Mouse (Mus musculus) spleen, postnatal 36 days (tissue): Measurements from ENCODE around the gene Tm4sf19.

Experiments used
- DNase-seq, 2 experiments: peaks; one replicate each; pipeline ENCODE4 v3.0.0; 2022; ENCODE audit warnings: low spot score in 2 of 2, mixed read lengths in 1 of 2

Tm4sf19 gene

GRCm38 (mm10) chr16:32400267-32400666 is at the start of gene Tm4sf19:
Gene Tm4sf19, plus strand, starts transcription at chr16:32400506.
- DNase-seq: no peak

DNA sequence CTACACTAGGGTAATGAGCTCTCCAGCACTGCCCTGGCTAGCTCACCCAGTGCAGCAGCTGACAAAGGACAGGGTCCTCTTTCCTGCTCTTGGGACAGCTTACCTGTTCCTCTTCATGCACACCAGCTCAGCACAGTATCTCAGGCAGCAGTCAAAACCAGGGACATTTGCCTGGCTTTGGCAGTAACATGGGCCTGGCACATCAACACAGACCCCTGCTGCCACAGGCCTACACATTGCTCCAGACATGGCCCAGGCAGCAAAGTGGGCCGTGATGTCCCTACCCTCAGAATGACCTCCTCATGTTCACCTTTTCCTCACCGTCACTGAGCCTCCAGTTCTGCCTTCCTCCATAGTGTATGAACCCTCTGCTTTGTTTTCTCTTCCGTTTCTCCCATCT is 49.5 kb upstream of the Tm4sf19 start:
- no peak for DNase-seq

DNA sequence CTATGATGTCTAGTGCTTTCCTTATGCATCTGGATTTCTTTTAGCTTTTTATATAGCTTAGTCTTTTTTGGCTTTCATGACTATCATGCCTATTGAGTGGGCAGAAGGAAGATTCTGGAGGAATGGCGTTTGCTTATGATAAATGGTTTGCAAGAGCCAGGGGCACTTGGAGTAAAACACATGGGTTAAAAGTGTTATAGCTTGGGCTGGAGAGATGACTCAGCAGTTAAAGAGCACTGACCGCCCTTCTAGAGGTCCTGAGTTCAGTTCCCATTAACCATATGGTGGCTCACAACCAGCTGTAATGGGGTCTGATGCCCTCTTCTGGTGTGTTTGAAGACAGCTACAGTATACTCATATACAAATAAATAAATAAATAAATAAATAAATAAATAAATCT is 36.8 kb upstream of the Tm4sf19 start:
- DNase-seq: no peak

GRCm38 (mm10) chr16:32371351-32371750 is 29.0 kb upstream of the Tm4sf19 start:
- DNase-seq: peak; percentile 5 to 24

DNA sequence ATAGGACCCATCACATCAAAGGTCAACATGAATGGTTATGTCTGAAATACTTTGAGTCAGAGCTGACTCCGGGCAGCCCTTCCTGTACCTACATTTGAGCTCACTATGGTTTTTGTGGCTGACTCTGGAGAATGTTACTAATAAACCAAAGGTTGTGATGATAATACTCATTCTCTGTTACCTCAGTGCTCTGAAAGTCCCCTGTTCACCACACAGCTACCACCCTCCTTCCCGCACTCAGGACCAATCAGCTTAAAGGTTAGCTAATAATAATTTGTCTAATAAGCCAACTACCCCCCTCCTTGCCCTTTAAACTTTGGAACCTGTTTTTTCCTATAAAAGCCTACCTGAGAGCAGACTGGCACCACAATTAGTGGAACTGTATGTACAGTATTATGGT is 20.7 kb upstream of the Tm4sf19 start:
- DNase-seq: no peak

DNA sequence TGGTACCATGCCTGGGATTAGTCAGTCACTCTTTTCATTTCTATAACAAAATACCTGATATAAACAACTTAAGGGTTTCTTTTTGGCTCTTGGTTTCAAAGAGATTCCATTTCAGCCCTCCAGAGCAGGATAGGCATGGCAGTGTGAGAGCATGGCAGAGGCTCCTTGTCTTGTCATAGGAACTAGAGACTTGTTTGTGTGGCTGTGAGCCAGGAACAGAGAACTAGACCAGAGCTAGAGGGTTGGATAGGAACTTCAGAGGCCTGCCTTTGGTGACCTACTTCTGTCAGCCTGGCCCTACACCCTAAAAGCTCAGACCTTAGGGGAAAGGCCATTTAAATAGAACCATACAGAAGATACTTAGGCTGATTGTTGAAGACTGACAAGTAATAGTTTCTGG is 17.4 kb upstream of the Tm4sf19 start:
- DNase-seq: no peak

DNA sequence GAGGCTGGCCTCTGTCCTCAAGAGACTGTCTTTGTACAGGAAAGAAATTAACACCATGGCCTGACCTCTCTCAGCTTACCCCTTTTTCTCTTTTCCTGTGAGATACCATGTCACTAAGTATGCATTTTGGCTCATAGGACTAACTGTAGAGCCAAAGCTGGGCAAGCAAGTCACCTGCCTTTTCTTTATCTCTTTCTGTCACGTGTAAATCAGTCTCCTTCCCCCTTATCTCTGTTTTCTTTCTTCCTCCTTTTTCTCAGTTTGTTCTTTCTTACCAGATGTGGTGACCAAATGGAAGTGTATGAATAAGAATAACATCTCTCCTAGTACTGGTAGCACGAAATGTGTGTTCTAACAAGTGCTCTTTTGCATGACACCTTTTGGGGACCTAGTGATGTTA is 15.4 kb upstream of the Tm4sf19 start:
- no peak for DNase-seq

DNA sequence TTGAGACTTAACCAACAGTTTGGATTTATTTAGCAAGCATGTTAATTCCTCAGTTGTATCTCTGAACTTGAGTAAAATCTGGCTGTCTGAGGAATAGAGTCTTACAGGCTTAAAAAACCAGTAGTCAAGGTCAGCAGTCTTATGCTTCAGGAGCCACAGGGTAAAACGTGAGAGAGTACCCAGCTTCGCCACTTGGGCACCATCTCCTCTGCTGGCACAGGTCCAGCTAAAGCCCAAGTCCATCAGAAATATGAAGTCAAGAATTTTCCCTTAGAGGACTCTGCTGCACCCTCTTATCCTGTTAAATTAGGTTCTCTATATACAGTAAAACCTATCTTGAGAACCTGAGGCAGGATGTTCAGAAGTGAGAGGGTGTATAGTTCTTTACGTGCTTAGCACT is 13.5 kb upstream of the Tm4sf19 start:
- no peak for DNase-seq

- DNase-seq: no peak
Measured at GRCm38 (mm10) chr16:32389049-32389448, 11.3 kb upstream of the Tm4sf19 start.

- no peak for DNase-seq
Measured at GRCm38 (mm10) chr16:32389841-32390240, 10.5 kb upstream of the Tm4sf19 start.

DNA sequence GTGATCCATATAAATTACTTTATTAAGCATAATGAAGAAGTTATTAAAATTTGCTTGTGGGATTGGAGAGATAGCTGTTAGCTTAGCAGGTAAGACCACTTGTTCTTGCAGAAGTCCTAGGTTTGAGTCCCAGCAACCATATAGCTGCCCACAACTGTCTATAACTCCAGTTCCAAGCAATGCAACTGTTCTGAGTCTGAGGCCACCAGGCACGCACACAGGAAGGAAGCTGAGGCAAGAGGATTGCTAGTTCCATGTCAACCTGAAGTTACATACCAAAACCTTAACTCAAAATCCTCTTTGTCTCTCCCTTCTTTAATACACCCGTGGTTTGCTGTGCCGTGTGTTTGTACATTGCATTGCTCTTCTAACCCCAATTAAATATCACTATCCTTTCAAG is 9.4 kb upstream of the Tm4sf19 start:
- DNase-seq: no peak

- DNase-seq: no peak
Measured at GRCm38 (mm10) chr16:32395679-32396540, 4.4 kb upstream of the Tm4sf19 start.

DNA sequence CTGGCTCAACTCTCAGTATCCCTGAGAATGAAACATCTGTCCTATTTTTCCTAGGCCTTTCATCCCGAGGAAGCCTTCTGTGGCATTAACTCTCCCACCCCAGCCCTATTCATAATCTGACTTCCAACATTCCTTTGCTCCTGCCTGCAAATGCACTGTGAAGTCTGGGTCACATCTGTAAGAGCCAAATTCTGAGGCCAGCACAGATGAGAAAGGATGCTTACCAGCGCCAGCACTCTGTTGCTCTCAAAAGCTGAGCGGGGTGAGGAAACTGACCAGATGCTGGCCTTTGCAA is 3.8 kb upstream of the Tm4sf19 start:
- DNase-seq: no peak

GRCm38 (mm10) chr16:32398206-32398605 is 2.1 kb upstream of the Tm4sf19 start:
- no peak for DNase-seq

- peak; percentile 73 for DNase-seq
Measured at GRCm38 (mm10) chr16:32401335-32401965, 1.1 kb downstream of the Tm4sf19 start.

DNA sequence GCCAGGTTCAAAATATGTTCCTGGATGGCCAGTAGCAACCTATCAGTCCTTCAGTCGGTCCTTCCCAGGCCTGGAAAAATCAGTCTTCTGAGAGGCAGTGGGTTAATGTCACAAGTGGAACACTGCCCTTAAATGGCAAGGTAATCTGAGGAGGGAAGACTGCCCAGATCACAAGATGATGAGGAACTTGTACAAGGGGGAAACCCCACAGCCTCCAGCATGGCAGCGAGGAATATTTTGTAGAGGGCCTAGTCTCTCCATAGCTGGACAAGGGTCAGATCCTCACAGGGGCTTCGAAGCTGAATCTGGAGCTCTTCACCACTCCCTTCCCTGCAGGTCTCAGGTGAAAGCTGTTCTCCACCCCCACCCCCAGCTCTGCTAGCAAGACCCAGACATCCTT is 2.5 kb downstream of the Tm4sf19 start:
- DNase-seq: peak; percentile 18 to 25

- DNase-seq: no peak
Measured at GRCm38 (mm10) chr16:32405716-32406115, 5.4 kb downstream of the Tm4sf19 start.

DNA sequence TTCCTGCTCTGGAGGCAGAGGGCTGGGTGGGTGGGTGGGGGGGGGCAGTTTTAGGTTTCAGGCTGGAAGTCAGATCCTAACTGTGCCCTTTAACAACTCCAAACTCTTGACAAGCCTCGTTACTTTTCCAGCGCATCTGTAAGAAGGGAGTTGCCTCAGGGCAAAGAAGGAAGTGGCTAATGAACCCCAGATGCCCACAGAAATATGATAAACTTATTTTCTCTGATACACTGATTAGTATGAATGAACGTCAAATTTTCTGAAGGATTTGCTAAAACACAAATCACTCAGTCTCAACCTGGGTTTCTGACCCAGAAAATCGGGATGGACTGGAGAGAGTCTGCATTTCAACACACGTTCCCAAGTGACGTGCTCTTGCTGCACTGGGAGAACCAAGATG is 6.4 kb downstream of the Tm4sf19 start:
- DNase-seq: no peak

DNA sequence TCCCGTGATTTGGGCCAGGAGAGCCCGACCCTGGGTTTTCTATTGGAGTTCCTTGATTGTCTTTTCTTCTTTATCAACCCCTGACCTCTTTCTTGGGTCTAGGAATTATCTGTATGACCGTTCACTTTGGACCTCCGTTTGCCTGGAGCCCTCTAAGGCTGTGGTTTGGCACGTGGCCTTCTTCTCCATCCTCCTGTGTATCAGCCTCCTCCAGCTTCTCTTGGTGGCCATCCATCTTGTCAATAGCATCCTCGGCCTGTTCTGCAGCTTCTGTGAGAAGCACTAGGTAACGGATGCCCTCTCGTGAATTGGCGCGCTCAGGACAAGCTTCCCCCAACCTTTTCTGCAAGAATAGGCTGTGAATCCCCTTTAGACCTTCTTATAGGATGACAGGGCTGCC is 7.4 kb downstream of the Tm4sf19 start:
- DNase-seq: no peak

DNA sequence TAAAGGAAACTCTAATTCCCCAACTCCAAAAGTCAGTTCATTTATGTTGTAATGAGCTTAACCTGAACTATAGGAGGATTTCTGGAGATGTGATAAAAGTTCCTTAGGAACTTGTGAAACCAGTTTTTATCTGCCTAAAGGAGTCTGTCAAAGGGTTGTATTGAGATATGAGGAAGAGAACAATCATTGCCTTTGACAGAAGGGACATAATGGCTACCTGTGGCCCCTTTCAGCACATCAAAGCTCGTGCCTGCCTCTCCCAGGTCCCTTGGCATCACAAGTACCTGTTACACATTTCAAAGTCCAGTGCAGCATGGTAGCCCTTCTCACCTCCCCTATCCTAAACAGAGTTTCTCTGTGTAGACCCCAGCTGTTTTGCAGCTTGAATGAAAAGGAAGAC is 17.2 kb downstream of the Tm4sf19 start:
- DNase-seq: no peak

- DNase-seq: peak; percentile 93 to 95
Measured at GRCm38 (mm10) chr16:32419517-32420483, 19.5 kb downstream of the Tm4sf19 start, which contains the start of gene Tctex1d2. Gene Tctex1d2, plus strand, starts transcription at chr16:32419702.

GRCm38 (mm10) chr16:32427506-32427905 is 27.2 kb downstream of the Tm4sf19 start:
- DNase-seq: no peak
